Mouse (Mus musculus) MEL (cell line): ENCODE data around the gene Dcaf4. TPM values are rescaled to one million over a fixed set of nuclear protein-coding genes. Genes with fewer than 3 reads are reported as not detected.

Experiments used
- DNase-seq: peaks from one replicate; pipeline ENCODE4 v3.0.0; 2011; ENCODE audit warnings: low read depth, low spot score
- H3K27ac ChIP-seq: 2 replicates; pipeline ENCODE4 v1.5.1; 2012; ENCODE audit warnings: low read depth, mild to moderate bottlenecking, control low read depth, low read length, moderate library complexity; ENCODE audit not compliant: control insufficient read depth
- H3K27me3 ChIP-seq, 2 experiments: fragments of 150-350 bp in 1 of 2; sonication (generic) in 1 of 2; 2 replicates each; pipeline ENCODE4 v1.6.1; 2012; ENCODE audit warnings: low read length in 2 of 2, mild to moderate bottlenecking in 2 of 2, improper control_type of control experiment in 1 of 2, moderate library complexity in 1 of 2; ENCODE audit not compliant: insufficient read depth in 2 of 2, control insufficient read depth in 1 of 2
- H3K36me3 ChIP-seq, 2 experiments: 2 replicates each; pipeline ENCODE4 v1.6.1; 2012 to 2014; ENCODE audit warnings: low read length in 2 of 2, improper control_type of control experiment in 1 of 2, inconsistent platforms in 1 of 2, mild to moderate bottlenecking in 1 of 2; ENCODE audit not compliant: insufficient read depth in 2 of 2, control insufficient read depth in 1 of 2
- H3K4me1 ChIP-seq, 2 experiments: fragments of 150-350 bp in 1 of 2; sonication (generic) in 1 of 2; 2 replicates each; pipeline ENCODE4 v1.6.1; 2012; ENCODE audit warnings: low read length in 2 of 2, improper control_type of control experiment in 1 of 2, mild to moderate bottlenecking in 1 of 2; ENCODE audit not compliant: insufficient read depth in 2 of 2, control insufficient read depth in 1 of 2
- H3K4me3 ChIP-seq, 2 experiments: fragments of 150-350 bp in 1 of 2; sonication (generic) in 1 of 2; 2 replicates each; pipeline ENCODE4 v1.5.1; 2012; ENCODE audit warnings: low read depth in 2 of 2, low read length in 2 of 2, mild to moderate bottlenecking in 2 of 2, moderate library complexity in 2 of 2, control low read depth in 1 of 2, improper control_type of control experiment in 1 of 2; ENCODE audit not compliant: control insufficient read depth in 1 of 2, insufficient read depth in 1 of 2
- H3K79me2 ChIP-seq: 2 replicates; pipeline ENCODE4 v1.6.1; 2012; ENCODE audit warnings: mild to moderate bottlenecking, low read length, moderate library complexity; ENCODE audit not compliant: control insufficient read depth, poor library complexity, insufficient read depth
- H3K9ac ChIP-seq: 2 replicates; pipeline ENCODE4 v1.6.1; 2012; ENCODE audit warnings: low read depth, mild to moderate bottlenecking, control low read depth, low read length, moderate library complexity; ENCODE audit not compliant: control insufficient read depth, poor library complexity, severe bottlenecking
- H3K9me3 ChIP-seq: fragments of 150-350 bp; sonication (generic); replicated peaks from 2 replicates; pipeline ENCODE4 v1.6.1; 2012; ENCODE audit warnings: mild to moderate bottlenecking, low read length, improper control_type of control experiment, moderate library complexity; ENCODE audit not compliant: insufficient read depth
- CHD2 ChIP-seq: IDR thresholded peaks from 2 replicates; pipeline ENCODE4 v1.6.1; 2011; ENCODE audit warnings: low read length, improper control_type of control experiment
- CTCF ChIP-seq, 3 experiments: IDR thresholded peaks in 2 of 3; conservative IDR thresholded peaks in 1 of 3; 2 replicates each; pipeline ENCODE4 v1.5.1; 2011 to 2012; ENCODE audit warnings: low read length in 3 of 3, low read depth in 2 of 3, mild to moderate bottlenecking in 2 of 3, improper control_type of control experiment in 1 of 3, inconsistent platforms in 1 of 3, mixed read lengths in 1 of 3, moderate library complexity in 1 of 3; ENCODE audit not compliant: control insufficient read depth in 1 of 3, insufficient read depth in 1 of 3, poor library complexity in 1 of 3, severe bottlenecking in 1 of 3
- E2F4 ChIP-seq: IDR thresholded peaks from 2 replicates; pipeline ENCODE4 v1.6.1; 2011; ENCODE audit warnings: low read depth, low read length, improper control_type of control experiment, borderline replicate concordance
- ELF1 ChIP-seq: IDR thresholded peaks from 2 replicates; pipeline ENCODE4 v1.6.1; 2014; ENCODE audit warnings: low read depth, mild to moderate bottlenecking, inconsistent platforms, low read length, improper control_type of control experiment, moderate library complexity
- ETS1 ChIP-seq: IDR thresholded peaks from 2 replicates; pipeline ENCODE4 v1.6.1; 2012; ENCODE audit warnings: low read depth, mild to moderate bottlenecking, inconsistent platforms, low read length, improper control_type of control experiment, moderate library complexity
- MAFK ChIP-seq: IDR thresholded peaks from 2 replicates; pipeline ENCODE4 v1.6.1; 2011; ENCODE audit warnings: low read depth, mild to moderate bottlenecking, low read length, improper control_type of control experiment, borderline replicate concordance
- MAX ChIP-seq: IDR thresholded peaks from 2 replicates; pipeline ENCODE4 v1.6.1; 2011; ENCODE audit warnings: low read length, improper control_type of control experiment
- MAZ ChIP-seq: IDR thresholded peaks from 2 replicates; pipeline ENCODE4 v1.6.1; 2012; ENCODE audit warnings: low read depth, mild to moderate bottlenecking, inconsistent platforms, low read length, improper control_type of control experiment
- MEF2A ChIP-seq: IDR thresholded peaks from 2 replicates; pipeline ENCODE4 v1.6.1; 2014; ENCODE audit warnings: low read depth, mild to moderate bottlenecking, inconsistent platforms, low read length, improper control_type of control experiment; ENCODE audit not compliant: poor library complexity, insufficient replicate concordance, severe bottlenecking; ENCODE audit errors: extremely low read depth
- MYB ChIP-seq: IDR thresholded peaks from 2 replicates; pipeline ENCODE4 v1.6.1; 2011; ENCODE audit warnings: mild to moderate bottlenecking, low read depth, low read length, improper control_type of control experiment
- NRF1 ChIP-seq: IDR thresholded peaks from 2 replicates; pipeline ENCODE4 v1.6.1; 2014; ENCODE audit warnings: low read depth, mild to moderate bottlenecking, inconsistent platforms, low read length, improper control_type of control experiment, moderate library complexity; ENCODE audit not compliant: poor library complexity, insufficient read depth, severe bottlenecking
- POLR2A ChIP-seq, 2 experiments: IDR thresholded peaks; 2 replicates each; pipeline ENCODE4 v1.6.1; 2011 to 2012; ENCODE audit warnings: low read length in 2 of 2, mild to moderate bottlenecking in 2 of 2, control low read depth in 1 of 2, improper control_type of control experiment in 1 of 2, low read depth in 1 of 2, moderate library complexity in 1 of 2; ENCODE audit not compliant: control insufficient read depth in 1 of 2, insufficient read depth in 1 of 2, poor library complexity in 1 of 2
- SIN3A ChIP-seq: IDR thresholded peaks from 2 replicates; pipeline ENCODE4 v1.6.1; 2012; ENCODE audit warnings: low read length, improper control_type of control experiment, inconsistent platforms
- SMC3 ChIP-seq: IDR thresholded peaks from 2 replicates; pipeline ENCODE4 v1.6.1; 2011; ENCODE audit warnings: low read depth, low read length, improper control_type of control experiment
- TAL1 ChIP-seq: IDR thresholded peaks from 2 replicates; pipeline ENCODE4 v1.6.1; 2012; ENCODE audit warnings: mild to moderate bottlenecking, inconsistent platforms, low read length, moderate library complexity, mixed read lengths
- TBP ChIP-seq: IDR thresholded peaks from 2 replicates; pipeline ENCODE4 v1.8.0; 2011; ENCODE audit warnings: low read depth, low read length, improper control_type of control experiment
- UBTF ChIP-seq: IDR thresholded peaks from 2 replicates; pipeline ENCODE4 v1.6.1; 2012; ENCODE audit warnings: low read depth, mild to moderate bottlenecking, inconsistent platforms, low read length, improper control_type of control experiment, moderate library complexity, borderline replicate concordance; ENCODE audit not compliant: insufficient read depth
- USF1 ChIP-seq: IDR thresholded peaks from 2 replicates; pipeline ENCODE4 v1.6.1; 2014; ENCODE audit warnings: low read depth, mild to moderate bottlenecking, inconsistent platforms, low read length, improper control_type of control experiment, moderate library complexity
- USF2 ChIP-seq, 2 experiments: IDR thresholded peaks; 2 replicates each; pipeline ENCODE4 v1.6.1; 2011 to 2012; ENCODE audit warnings: improper control_type of control experiment in 2 of 2, low read length in 2 of 2, borderline replicate concordance in 1 of 2, inconsistent platforms in 1 of 2, low read depth in 1 of 2, mild to moderate bottlenecking in 1 of 2; ENCODE audit not compliant: insufficient read depth in 1 of 2
- polyA plus RNA-seq, 2 experiments: library from polyadenylated mRNA; stranded (reverse) in 1 of 2; unstranded in 1 of 2; fragments of >175 nt in 1 of 2; fragments of >200 nt in 1 of 2; gene quantifications; 2 replicates each; pipeline versions ENCODE4 v1.2.1 to v1.2.4; 2012; ENCODE audit warnings: low replicate concordance in 2 of 2, low read depth in 1 of 2; ENCODE audit not compliant: insufficient read length in 2 of 2, insufficient read depth in 1 of 2, missing spikeins in 1 of 2
- total RNA-seq: library from RNA; depleted of rRNA; stranded (reverse); fragments of 300-350 nt; gene quantifications from 2 replicates; pipeline ENCODE4 v1.2.3, GENCODE M21; 2012

Dcaf4 gene
- total and polyA plus RNA-seq, 3 experiments = 25.7 to 35.9 TPM; not detected in 1

DNA sequence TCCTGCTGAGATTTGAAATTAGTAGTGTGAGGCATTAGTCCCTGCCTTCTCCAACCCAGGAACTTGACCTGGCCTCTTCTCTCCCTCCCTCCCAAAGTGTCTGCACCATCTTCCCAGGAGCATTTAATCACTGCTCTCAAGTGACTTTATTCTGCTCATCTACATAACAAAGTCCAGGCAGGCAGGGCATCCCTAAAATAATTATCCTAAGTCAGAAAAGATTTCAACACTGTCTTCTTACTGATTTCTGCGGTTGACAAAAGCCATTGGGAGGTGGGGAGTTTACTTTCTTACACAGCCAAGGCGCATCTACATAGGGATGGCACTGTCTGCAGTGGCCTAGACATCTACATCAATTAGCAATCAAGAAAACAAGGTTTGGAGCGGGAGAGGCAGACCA lies 49.6 kb downstream of the Dcaf4 start:
- Histone ChIP-seq H3K4me3 (no peak overlapping the region), H3K36me3 (peaks cover 0 to 5% of the 10 kb centered on the region in 2 experiments; a peak in 2 of 4 replicates), H3K9ac (no peak overlapping the region), H3K79me2 (no peaks in the 10 kb centered on the region), H3K4me1 (no peaks in the 10 kb centered on the region), H3K9me3 (no peaks in the 10 kb centered on the region), H3K27ac (no peak overlapping the region), H3K27me3 (no peaks in the 10 kb centered on the region)
- DNase-seq = no peak
- no peak for TF ChIP-seq SMC3
- TF ChIP-seq E2F4 = no peak
- no peak for TF ChIP-seq CHD2
- TF ChIP-seq UBTF = no peak
- no peak for TF ChIP-seq SIN3A
- TF ChIP-seq NRF1 = no peak
- TF ChIP-seq TBP = no peak

DNA sequence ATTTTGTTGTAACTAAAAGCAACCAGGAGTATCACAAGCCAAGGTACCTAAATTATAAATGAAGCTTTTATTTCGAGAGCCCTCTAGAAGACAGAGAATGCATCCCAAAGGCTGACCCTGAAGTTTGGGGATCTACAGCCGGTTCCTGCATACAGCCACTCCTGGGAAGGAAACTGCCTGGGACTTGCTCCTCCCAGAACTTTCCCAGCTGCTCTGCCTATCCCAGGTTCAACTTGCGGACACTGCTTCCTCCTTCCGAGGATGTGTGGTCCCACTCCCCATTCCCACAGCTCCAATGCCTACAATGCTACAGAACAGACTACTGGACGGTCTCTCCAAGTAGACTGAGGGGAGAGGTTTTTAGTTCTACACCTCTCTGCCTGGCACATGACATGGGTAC lies 52.5 kb downstream of the Dcaf4 start:
- no peaks in the 10 kb centered on the region for H3K9me3 ChIP-seq
- no peak overlapping the region for H3K27ac ChIP-seq
- H3K4me1 ChIP-seq = no peaks in the 10 kb centered on the region
- no peak overlapping the region for H3K4me3 ChIP-seq
- H3K36me3 ChIP-seq = peaks cover 0 to 3% of the 10 kb centered on the region in 2 experiments; a peak in 2 of 4 replicates
- no peaks in the 10 kb centered on the region for H3K27me3 ChIP-seq
- no peaks in the 10 kb centered on the region for H3K79me2 ChIP-seq
- TF ChIP-seq TAL1 (no peak), POLR2A (IDR thresholded peaks at IDR 0.05; ENCODE audit: control insufficient read depth in 1 of 2, insufficient read depth in 1 of 2, low read depth in 1 of 2, low read length in 2 of 2, poor library complexity in 1 of 2) (no peak), TBP (no peak), MAX (no peak), MYB (no peak), CTCF (IDR thresholded peaks at IDR 0.05 in 2 of 3, conservative IDR thresholded peaks at IDR 0.05 in 1 of 3; ENCODE audit: control insufficient read depth in 1 of 3, insufficient read depth in 1 of 3, low read depth in 2 of 3, low read length in 3 of 3, poor library complexity in 1 of 3, severe bottlenecking in 1 of 3) (no peak), SIN3A (no peak), MAZ (no peak), MEF2A (no peak), USF2 (IDR thresholded peaks at IDR 0.05; ENCODE audit: borderline replicate concordance in 1 of 2, insufficient read depth in 1 of 2, low read depth in 1 of 2, low read length in 2 of 2) (no peak), ETS1 (no peak), ELF1 (no peak), USF1 (no peak), MAFK (no peak)
- H3K9ac ChIP-seq = no peak overlapping the region
- no peak for DNase-seq
